Mouse (Mus musculus) liver, adult 2 months (tissue): ENCODE measurements at regions not wholly inside any gene's neighbourhood (a gene's known extent, or its start where the extent isn't known, plus 50 kb on each side); places are given as distances from the start of the nearest gene placed in this dataset.

Experiments
- CTCF ChIP-seq: fragments of 200-500 bp; IDR thresholded peaks from 2 replicates; pipeline ENCODE4 v1.5.1; 2011; ENCODE audit warnings: low read depth, low read length, control low read depth
- POLR2A ChIP-seq: fragments of 200-500 bp; IDR thresholded peaks from 2 replicates; pipeline ENCODE4 v1.6.1; 2011; ENCODE audit warnings: low read length, control low read depth; ENCODE audit not compliant: insufficient read depth; ENCODE audit errors: extremely low read depth

DNA sequence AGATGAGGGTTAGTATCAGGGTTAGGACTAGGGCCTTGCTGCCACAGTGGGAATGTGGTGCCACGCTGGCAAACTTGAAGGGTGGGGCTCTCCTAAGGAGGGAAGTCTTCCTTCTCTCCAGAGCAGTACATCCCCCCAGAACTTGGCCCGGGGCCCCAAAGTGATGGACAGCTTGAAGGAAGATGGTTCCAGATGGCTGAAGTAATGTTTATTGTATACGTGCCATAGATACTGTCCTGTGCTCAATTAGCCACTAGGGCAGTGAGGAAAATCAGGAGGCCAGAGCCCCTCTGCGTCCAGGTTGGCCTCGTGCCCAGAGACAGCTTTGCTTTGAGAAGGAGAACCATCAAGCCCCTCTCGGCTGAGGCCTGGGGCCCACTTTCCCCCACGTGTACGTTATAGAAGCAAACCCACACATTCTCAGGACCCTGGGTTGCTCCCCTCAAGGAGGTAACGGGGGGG lies 239.0 kb upstream of the Rtl1 start:
- no peak for TF ChIP-seq CTCF
- TF ChIP-seq POLR2A, result no peak
